Mouse (Mus musculus): ENCODE data around the gene B3gnt9.

B3gnt9 gene

GRCm38 (mm10) chr8:105209153-105210110, 45.5 kb downstream of the B3gnt9 start:
- DNase-seq (ENCODE audit: low spot score in 2 of 2) = no peak

- no peak for DNase-seq (ENCODE audit: low spot score in 2 of 2)
These were observed 47.2 kb downstream of the B3gnt9 start for GRCm38 (mm10) chr8:105207675-105208273.

DNA sequence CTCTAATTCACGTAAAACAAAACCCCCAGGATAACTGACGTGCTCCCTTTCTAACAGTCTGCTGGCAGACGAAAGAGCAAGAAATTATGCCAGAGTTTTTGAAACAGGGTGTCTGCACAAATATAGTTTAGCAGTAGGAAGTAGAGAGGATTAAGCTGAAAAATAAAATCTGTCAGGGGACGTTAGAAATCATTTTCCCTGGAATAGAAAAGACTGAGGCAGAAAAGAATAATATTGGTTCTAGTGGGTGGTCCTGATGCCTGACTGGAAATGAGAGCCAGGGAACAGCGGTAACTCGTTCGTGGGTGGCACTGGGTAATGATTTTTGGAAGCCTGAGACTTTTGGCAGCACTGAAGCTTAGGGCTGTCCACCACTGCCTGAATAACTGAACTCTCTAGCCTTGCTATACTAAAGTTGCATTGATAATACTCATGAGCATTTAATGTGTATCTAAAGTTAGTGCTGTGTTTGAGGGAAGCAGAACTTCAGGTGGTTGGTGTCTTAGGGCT, 48.1 kb downstream of the B3gnt9 start:
- DNase-seq (ENCODE audit: low spot score in 2 of 2) = no peak

- DNase-seq (ENCODE audit: low spot score in 2 of 2) = no peak
These were observed 49.2 kb downstream of the B3gnt9 start for GRCm38 (mm10) chr8:105205748-105206147.

All from urinary bladder, adult 18-20 months (tissue).